Comparison of ENCODE assay signal across 10 mouse cellular contexts in genomic region chr3:82406336-82406735, GRCm38 (mm10). TPM values are rescaled to one million over a fixed set of nuclear protein-coding genes. Genes with fewer than 3 reads are reported as not detected.
DNase-seq lines count a peak whose midpoint lies in the region; ATAC-seq and TF ChIP-seq lines count a peak whose summit lies in the region.
"Had no signal": no experiment of that assay in that cellular context is flagged by ENCODE, and none has a peak within 500 bp of the region (broad histone marks: within the 10 kb centered on the region; RNA-seq: fewer than 3 reads in every experiment).

No protein-coding gene starts in this region.

- WGBS in midbrain, postnatal 0 days: 70% methylated on average over 3 of the region's 3 CpGs

- ATAC-seq in midbrain, postnatal 0 days (ENCODE audit: low FRiP score): peak; percentile 34; the same call in 1 of the 2 replicates

- H3K4me1 ChIP-seq in midbrain, postnatal 0 days (ENCODE audit: insufficient read depth, low read length): no peaks in the 10 kb centered on the region
- H3K4me1 ChIP-seq: embryonic facial prominence, embryonic 12.5 days had no signal

- H3K36me3 ChIP-seq in midbrain, postnatal 0 days (ENCODE audit: insufficient read depth, low read length): no peaks in the 10 kb centered on the region
- H3K36me3 ChIP-seq: embryonic facial prominence, embryonic 12.5 days; G1E had no signal

- DNase-seq in cerebellum, adult 18-20 months: peak; percentile 93 to 95
- peak; percentile 92 to 98 for DNase-seq in cerebellum, postnatal 36 days
- peak; percentile 68 for DNase-seq in layer of hippocampus, adult 9-10 months (ENCODE audit: low spot score)
- DNase-seq in midbrain, postnatal 0 days (ENCODE audit: low spot score): peak; percentile 85
- no peak for DNase-seq in gastrocnemius, postnatal 36 days
- DNase-seq in lung, postnatal 10 days: no peak
- no peak for DNase-seq in kidney, postnatal 25 days
- DNase-seq: heart, adult 11 months had no signal

- intact Hi-C loops in gastrocnemius, postnatal 36 days (cut with DNase I): no loop called here

- no peak overlapping the region for H3K27ac ChIP-seq in midbrain, postnatal 0 days (ENCODE audit: low read depth, low read length)
- H3K27ac ChIP-seq: embryonic facial prominence, embryonic 12.5 days had no signal

- no peaks in the 10 kb centered on the region for H3K27me3 ChIP-seq in midbrain, postnatal 0 days (ENCODE audit: insufficient read depth, low read length)
- H3K27me3 ChIP-seq: embryonic facial prominence, embryonic 12.5 days had no signal

- H3K4me3 ChIP-seq in midbrain, postnatal 0 days (ENCODE audit: low read depth, low read length): no peak overlapping the region
- H3K4me3 ChIP-seq: embryonic facial prominence, embryonic 12.5 days had no signal

- no peak overlapping the region for H3K4me2 ChIP-seq in midbrain, postnatal 0 days (ENCODE audit: low read depth, low read length, poor library complexity, severe bottlenecking)
- H3K4me2 ChIP-seq: embryonic facial prominence, embryonic 12.5 days had no signal

- H3K9me3 ChIP-seq in midbrain, postnatal 0 days (ENCODE audit: low read length): no peaks in the 10 kb centered on the region
- H3K9me3 ChIP-seq: embryonic facial prominence, embryonic 12.5 days; G1E had no signal

- no peak overlapping the region for H3K9ac ChIP-seq in midbrain, postnatal 0 days (replicated peaks; ENCODE audit: low read length, poor library complexity, severe bottlenecking)
- H3K9ac ChIP-seq: embryonic facial prominence, embryonic 12.5 days had no signal

- no peak for TF ChIP-seq CTCF in midbrain, postnatal 0 days (IDR thresholded peaks at IDR 0.05)

RNA-seq across cellular contexts. Expression of gene Map9, which starts 48.5 kb away (rescaled TPM):
- 84.6 and 104 TPM in 2 replicates for total RNA-seq in midbrain, postnatal 0 days (2014; rRNA removed)
- 158 and 174 TPM in 2 replicates for polyA plus RNA-seq in midbrain, postnatal 0 days (2015; fragmentation: Nextera tagmentation; extraction: Ambion mirVana)
- total RNA-seq in gastrocnemius, postnatal 36 days (2021): 1 to 10 TPM; 2.3 to 3.1 TPM
- polyA plus RNA-seq: G1E had no signal

Comparison
In these comparisons a context has a peak if more than half of its experiments do, and no peak if none do; other contexts are left out.
1. DNase-seq: peak in cerebellum, adult 18-20 months (2 of 2), cerebellum, postnatal 36 days (2 of 2), layer of hippocampus, adult 9-10 months (single experiment) and midbrain, postnatal 0 days (single experiment); none in gastrocnemius, postnatal 36 days (0 of 2), lung, postnatal 10 days (single experiment) and kidney, postnatal 25 days (0 of 2).
2. RNA of gene Map9, which starts 48.5 kb away (total RNA-seq): 84.6 to 104 TPM in midbrain, postnatal 0 days; 2.3 to 3.1 TPM in gastrocnemius, postnatal 36 days; every median in the first group is over 10 times any median in the second.